Mouse (Mus musculus) c-Kit-negative CD71-positive TER-119-positive erythroid progenitor cells, embryonic 14.5 days (primary cell): ENCODE measurements around the gene Sstr3.

ENCODE experiments used
- DNase-seq: peaks from one replicate; pipeline ENCODE4 v3.0.0-alpha.2; 2013; ENCODE audit warnings: low read depth, low spot score

Sstr3 gene

GRCm38 (mm10) chr15:78544561-78545001, at the start of gene Sstr3:
Gene Sstr3 (minus strand): TSS chr15:78544685.
- DNase-seq, result no peak

GRCm38 (mm10) chr15:78593896-78594425, 49.5 kb upstream of the Sstr3 start:
- no peak for DNase-seq

GRCm38 (mm10) chr15:78592452-78592968, 48.0 kb upstream of the Sstr3 start:
- no peak for DNase-seq

- DNase-seq, result no peak
Observed at GRCm38 (mm10) chr15:78591680-78592451, 47.4 kb upstream of the Sstr3 start.

GRCm38 (mm10) chr15:78590785-78591184, 46.3 kb upstream of the Sstr3 start:
- DNase-seq, result no peak

GRCm38 (mm10) chr15:78589936-78590335, 45.5 kb upstream of the Sstr3 start:
- no peak for DNase-seq

GRCm38 (mm10) chr15:78588900-78589299, 44.4 kb upstream of the Sstr3 start:
- no peak for DNase-seq

- DNase-seq, result no peak
Observed at GRCm38 (mm10) chr15:78588049-78588448, 43.6 kb upstream of the Sstr3 start.

GRCm38 (mm10) chr15:78587050-78587994, 42.8 kb upstream of the Sstr3 start:
- DNase-seq, result peak; percentile 51

GRCm38 (mm10) chr15:78585404-78585803, 40.9 kb upstream of the Sstr3 start:
- DNase-seq, result no peak

GRCm38 (mm10) chr15:78583352-78583751, 38.9 kb upstream of the Sstr3 start:
- no peak for DNase-seq

GRCm38 (mm10) chr15:78576284-78576810, 31.9 kb upstream of the Sstr3 start:
- DNase-seq, result no peak

- no peak for DNase-seq
Observed at GRCm38 (mm10) chr15:78572658-78573397, 28.3 kb upstream of the Sstr3 start, which contains the start of gene Rac2. Gene Rac2 (minus strand): TSS chr15:78572783.

- no peak for DNase-seq
Observed at GRCm38 (mm10) chr15:78572270-78572600, 27.8 kb upstream of the Sstr3 start.

GRCm38 (mm10) chr15:78571554-78572269, 27.2 kb upstream of the Sstr3 start:
- peak; percentile 35 for DNase-seq

GRCm38 (mm10) chr15:78570170-78570569, 25.7 kb upstream of the Sstr3 start:
- no peak for DNase-seq

GRCm38 (mm10) chr15:78567608-78568120, 23.2 kb upstream of the Sstr3 start:
- no peak for DNase-seq

GRCm38 (mm10) chr15:78564764-78565435, 20.4 kb upstream of the Sstr3 start:
- no peak for DNase-seq

- no peak for DNase-seq
Observed at GRCm38 (mm10) chr15:78563937-78564336, 19.5 kb upstream of the Sstr3 start.

GRCm38 (mm10) chr15:78563344-78563743, 18.9 kb upstream of the Sstr3 start:
- DNase-seq, result no peak
